Mouse (Mus musculus) liver, adult 2 months (tissue): ENCODE measurements around the gene Cdh10. TPM values are rescaled to one million over a fixed set of nuclear protein-coding genes. Genes with fewer than 3 reads are reported as not detected.

ENCODE experiments used
- DNase-seq: peaks from one replicate; pipeline ENCODE4 v3.0.0-alpha.2; 2011; ENCODE audit warnings: low read depth, low spot score; ENCODE audit errors: extremely low read depth
- H3K27ac ChIP-seq: fragments of 200-500 bp; replicated peaks from 2 replicates; pipeline ENCODE4 v1.5.1; 2012; ENCODE audit warnings: low read depth, mild to moderate bottlenecking, control low read depth, inconsistent platforms, low read length; ENCODE audit not compliant: insufficient read depth
- H3K27me3 ChIP-seq: fragments of 200-500 bp; 2 replicates; pipeline ENCODE4 v1.6.1; 2012; ENCODE audit warnings: mild to moderate bottlenecking, moderate library complexity, low read length, inconsistent platforms; ENCODE audit not compliant: control insufficient read depth, insufficient read depth
- H3K36me3 ChIP-seq: fragments of 200-500 bp; 2 replicates; pipeline ENCODE4 v1.6.1; 2012; ENCODE audit warnings: low read length, inconsistent platforms; ENCODE audit not compliant: control insufficient read depth, insufficient read depth
- H3K4me1 ChIP-seq: fragments of 200-500 bp; 2 replicates; pipeline ENCODE4 v1.6.1; 2011; ENCODE audit warnings: low read length; ENCODE audit not compliant: control insufficient read depth, insufficient read depth
- H3K4me3 ChIP-seq: fragments of 200-500 bp; 2 replicates; pipeline ENCODE4 v1.5.1; 2011; ENCODE audit warnings: low read depth, mild to moderate bottlenecking, control low read depth, low read length, moderate library complexity; ENCODE audit not compliant: insufficient read depth
- H3K79me2 ChIP-seq: fragments of 200-500 bp; 2 replicates; pipeline ENCODE4 v1.6.1; 2012; ENCODE audit warnings: inconsistent platforms, mild to moderate bottlenecking, low read length, moderate library complexity; ENCODE audit not compliant: control insufficient read depth, insufficient read depth
- H3K9ac ChIP-seq: fragments of 200-500 bp; 2 replicates; pipeline ENCODE4 v1.6.1; 2012; ENCODE audit warnings: low read depth, mild to moderate bottlenecking, control low read depth, inconsistent platforms, low read length
- CTCF ChIP-seq: fragments of 200-500 bp; IDR thresholded peaks from 2 replicates; pipeline ENCODE4 v1.5.1; 2011; ENCODE audit warnings: low read depth, low read length, control low read depth
- POLR2A ChIP-seq: fragments of 200-500 bp; IDR thresholded peaks from 2 replicates; pipeline ENCODE4 v1.6.1; 2011; ENCODE audit warnings: low read length, control low read depth; ENCODE audit not compliant: insufficient read depth; ENCODE audit errors: extremely low read depth
- WGBS: fragments of 180-500 bp; shearing (Covaris S2); methylation state at CpG from one replicate; pipeline ENCODE4 v1.1.7; 2018; 5-methylcytosine and 5-hydroxymethylcytosine counted together
- polyA plus RNA-seq: library from polyadenylated mRNA; depleted of rRNA; stranded (reverse); fragments of >200 nt; gene quantifications from 2 replicates; pipeline ENCODE4 v1.2.3, GENCODE M21; 2012; rRNA removed
- total RNA-seq: library from RNA; depleted of rRNA; stranded (reverse); fragments of >200 nt; gene quantifications from 2 replicates; pipeline ENCODE4 v1.2.3, GENCODE M21; 2014; rRNA removed

Cdh10 gene
- total RNA-seq (not detected in 2 replicates), polyA plus RNA-seq (not detected in 2 replicates)

DNA sequence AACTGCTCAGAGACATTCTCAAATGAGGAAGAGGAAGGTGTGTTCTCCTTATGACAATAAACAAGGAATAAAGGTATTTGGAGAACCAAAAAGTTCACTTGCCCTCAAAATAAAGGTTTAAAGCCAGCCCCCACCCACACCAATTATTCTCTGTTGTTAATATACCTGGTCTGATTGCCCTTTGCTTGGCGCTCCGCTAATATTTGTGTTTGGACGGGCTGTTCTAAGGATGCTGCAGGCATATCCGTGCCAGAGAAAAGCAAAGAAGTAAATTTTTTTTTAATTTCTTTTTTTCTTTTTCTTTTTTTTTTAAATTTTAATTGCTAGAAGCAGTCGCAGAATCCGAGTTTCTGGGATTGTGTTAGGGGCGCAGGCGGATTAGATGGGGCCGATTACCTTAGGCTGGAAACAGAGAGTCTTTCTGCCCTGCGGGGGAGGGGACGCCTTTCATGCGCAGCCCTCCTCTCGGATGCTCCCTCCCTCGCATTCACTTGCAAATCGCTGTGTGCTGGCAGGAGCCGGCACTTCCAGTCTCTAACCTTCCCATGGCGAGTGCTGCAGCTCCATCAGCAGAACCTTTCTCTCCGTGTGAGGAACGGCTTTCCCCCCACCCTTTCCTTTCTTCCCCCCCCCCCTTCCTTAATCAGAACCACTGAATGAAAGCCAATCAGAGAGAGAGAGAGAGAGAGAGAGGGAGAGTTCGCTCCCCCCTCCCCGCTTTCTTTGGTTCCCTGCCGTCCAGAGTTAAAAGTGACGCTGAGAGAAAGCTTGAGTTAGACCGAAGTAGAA lies at the start of gene Cdh10:
Gene Cdh10, plus strand, starts transcription at position 763 of the 789 bp plus-strand sequence.
- H3K4me3 ChIP-seq = no peak within 1 kb of the TSS
- WGBS = 1% methylated on average over 24 of the region's 24 CpGs
- no peak for TF ChIP-seq CTCF
- no peak for TF ChIP-seq POLR2A
- DNase-seq = no peak
- no peaks in the 10 kb centered on the region for H3K4me1 ChIP-seq
- H3K27me3 ChIP-seq = no peaks in the 10 kb centered on the region
- H3K9ac ChIP-seq = no peak within 1 kb of the TSS
- H3K27ac ChIP-seq = no peak within 1 kb of the TSS
- no peaks in the 10 kb centered on the region for H3K79me2 ChIP-seq
- no peaks in the 10 kb centered on the region for H3K36me3 ChIP-seq

DNA sequence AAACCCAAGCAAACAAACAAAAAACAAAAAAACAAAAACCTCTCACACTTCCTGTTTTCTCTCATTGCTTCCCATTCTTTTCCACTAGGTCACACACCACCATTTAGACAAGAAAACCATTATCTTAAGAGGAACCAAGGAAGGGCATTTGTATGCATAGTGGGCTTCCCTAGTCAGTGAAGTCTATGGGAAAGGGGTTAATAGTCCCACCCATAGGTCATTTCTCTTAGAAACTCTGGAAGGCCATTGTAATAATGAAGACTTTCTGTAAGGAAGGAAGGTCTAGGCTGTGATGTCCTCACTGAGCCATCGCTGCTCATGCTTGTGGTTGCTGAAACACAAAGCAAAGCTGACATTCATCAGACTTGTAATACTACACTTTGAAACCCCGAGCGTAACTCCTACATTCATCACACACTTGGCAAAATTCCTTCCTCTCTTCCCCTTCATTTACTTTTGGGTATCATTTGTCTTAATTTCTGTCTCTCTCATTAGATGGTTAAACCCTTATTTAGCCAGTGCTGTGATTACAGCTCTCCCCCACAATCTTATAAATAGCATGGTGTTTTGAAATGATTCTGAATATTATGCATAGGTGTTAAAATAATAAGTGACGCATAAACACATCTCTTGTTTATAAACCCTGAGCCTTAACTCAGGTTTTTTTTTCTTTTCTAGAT lies 9.5 kb upstream of the Cdh10 start:
- DNase-seq = no peak
- no peaks in the 10 kb centered on the region for H3K4me1 ChIP-seq
- WGBS = 77% methylated on average over 4 of the region's 4 CpGs
- H3K27me3 ChIP-seq = no peaks in the 10 kb centered on the region
- H3K36me3 ChIP-seq = no peaks in the 10 kb centered on the region
- H3K4me3 ChIP-seq = no peak overlapping the region
- H3K9ac ChIP-seq = no peak overlapping the region
- H3K27ac ChIP-seq = no peak overlapping the region
- TF ChIP-seq POLR2A = no peak
- H3K79me2 ChIP-seq = no peaks in the 10 kb centered on the region

DNA sequence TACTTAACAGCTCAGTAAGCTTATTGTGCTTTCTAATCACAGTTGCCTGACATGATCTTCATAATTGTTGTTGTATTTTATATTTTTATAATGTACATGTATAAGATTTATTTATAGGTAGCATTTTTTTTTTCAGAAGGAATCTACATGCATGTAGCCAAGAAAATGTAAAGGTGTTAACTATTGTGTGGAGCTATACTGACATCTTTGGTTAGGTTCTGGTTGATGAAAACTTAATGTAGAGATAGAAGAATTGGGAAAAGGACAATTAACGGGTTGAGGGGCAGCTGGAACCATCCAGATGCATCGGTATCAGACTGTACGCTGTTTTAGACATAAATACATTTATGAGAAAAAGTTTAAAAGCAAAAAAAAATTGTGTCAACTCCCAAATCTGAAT lies 1.0 kb upstream of the Cdh10 start:
- DNase-seq = no peak
- H3K4me3 ChIP-seq = no peak overlapping the region
- H3K36me3 ChIP-seq = no peaks in the 10 kb centered on the region
- TF ChIP-seq POLR2A (no peak), CTCF (no peak)
- WGBS = 74% methylated on average over 3 of the region's 3 CpGs
- H3K27me3 ChIP-seq = no peaks in the 10 kb centered on the region
- H3K27ac ChIP-seq = no peak overlapping the region
- no peaks in the 10 kb centered on the region for H3K4me1 ChIP-seq
- no peak overlapping the region for H3K9ac ChIP-seq
- no peaks in the 10 kb centered on the region for H3K79me2 ChIP-seq

DNA sequence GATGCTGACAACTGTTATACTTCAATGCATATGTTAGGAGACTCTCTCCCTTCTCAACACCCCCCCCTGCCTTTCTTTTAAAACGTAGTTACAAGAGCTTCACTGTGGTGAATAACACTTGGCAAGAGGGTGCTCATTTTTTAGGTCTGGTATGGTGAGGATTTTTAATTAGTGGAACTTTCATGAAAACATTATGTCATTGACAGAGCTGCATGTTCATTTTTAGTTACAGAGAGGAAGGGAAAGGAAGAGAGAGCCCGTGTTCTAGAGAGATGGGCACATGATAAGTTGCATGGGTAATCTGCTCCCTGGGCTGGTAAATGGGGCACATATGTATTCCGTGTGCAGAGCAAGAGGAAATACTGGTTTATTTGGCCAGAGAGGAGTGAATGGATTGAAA lies 1.5 kb downstream of the Cdh10 start:
- H3K79me2 ChIP-seq = no peaks in the 10 kb centered on the region
- no peak overlapping the region for H3K4me3 ChIP-seq
- TF ChIP-seq POLR2A = no peak
- TF ChIP-seq CTCF = no peak
- no peaks in the 10 kb centered on the region for H3K36me3 ChIP-seq
- 38% methylated on average over 3 of the region's 3 CpGs for WGBS
- no peak overlapping the region for H3K9ac ChIP-seq
- H3K27me3 ChIP-seq = no peaks in the 10 kb centered on the region
- H3K27ac ChIP-seq = no peak overlapping the region
- no peaks in the 10 kb centered on the region for H3K4me1 ChIP-seq
- no peak for DNase-seq

- H3K27ac ChIP-seq = no peak overlapping the region
- H3K36me3 ChIP-seq = no peaks in the 10 kb centered on the region
- DNase-seq = peak; percentile 51
- H3K4me3 ChIP-seq = no peak overlapping the region
- no peaks in the 10 kb centered on the region for H3K4me1 ChIP-seq
- no peak overlapping the region for H3K9ac ChIP-seq
- H3K79me2 ChIP-seq = no peaks in the 10 kb centered on the region
- TF ChIP-seq CTCF (peak; percentile 89), POLR2A (no peak)
- H3K27me3 ChIP-seq = no peaks in the 10 kb centered on the region
- WGBS = 15% methylated on average over 10 of the region's 10 CpGs
Observed at GRCm38 (mm10) chr15:18821114-18821756, 2.5 kb downstream of the Cdh10 start.
